Mouse (Mus musculus) gastrocnemius, adult 2 months (tissue): Measurements from ENCODE around the gene Ndufs4. TPM values are rescaled to one million over a fixed set of nuclear protein-coding genes. Genes with fewer than 3 reads are reported as not detected.

ENCODE experiments used
- DNase-seq: peaks from one replicate; pipeline ENCODE4 v3.0.0; 2022
- H3K27ac ChIP-seq: fragments of 200-600 bp; 2 replicates; pipeline ENCODE4 v1.8.1; 2022; ENCODE audit warnings: mild to moderate bottlenecking
- H3K4me3 ChIP-seq: fragments of 200-600 bp; 2 replicates; pipeline ENCODE4 v1.8.1; 2022; ENCODE audit warnings: mild to moderate bottlenecking, moderate library complexity
- CTCF ChIP-seq: fragments of 200-600 bp; IDR thresholded peaks from 2 replicates; pipeline ENCODE4 v1.8.1; 2022; ENCODE audit warnings: antibody characterized with exemption, mild to moderate bottlenecking, moderate library complexity
- intact Hi-C: fragments of 180-260 bp; cut with DNase I; formaldehyde crosslinking; loops from one replicate; pipeline ENCODE4 v1.15.1; 2025
- total RNA-seq, 2 experiments: library from RNA; stranded (reverse); gene quantifications; 2 replicates each; pipeline ENCODE4 v1.2.3; 2021

The Ndufs4 gene
- total RNA-seq, 2 experiments from 2014 or later = 323 to 429 TPM

- intact Hi-C loops = no loop called here
- no peak overlapping the region for H3K4me3 ChIP-seq
- DNase-seq = no peak
- TF ChIP-seq CTCF = no peak
- H3K27ac ChIP-seq = no peak overlapping the region
Measured at GRCm38 (mm10) chr13:114254697-114255096, 133.4 kb downstream of the Ndufs4 start.

Other genes with a start within 250 kb of the Ndufs4 start
- gene Fst, start 70.7 kb upstream of the Ndufs4 start, total RNA-seq = 1 to 10 TPM; 4.7 to 7.3 TPM